Mouse (Mus musculus) lung, postnatal 0 days (tissue): Measurements from ENCODE around the gene Ccr4.

Source experiments
- CTCF ChIP-seq: IDR thresholded peaks from 2 replicates; pipeline ENCODE4 v1.5.1; 2016; ENCODE audit warnings: antibody characterized with exemption, mild to moderate bottlenecking
- EP300 ChIP-seq: IDR thresholded peaks from 2 replicates; pipeline ENCODE4 v1.6.1; 2016; ENCODE audit warnings: antibody characterized with exemption, mild to moderate bottlenecking, control low read depth

GRCm38 (mm10) chr9:114451615-114452014 lies 53.1 kb downstream of the Ccr4 start:
- TF ChIP-seq EP300 (no peak), CTCF (no peak)
